Mouse (Mus musculus): ENCODE results near the gene Msantd2. TPM values are rescaled to one million over a fixed set of nuclear protein-coding genes. Genes with fewer than 3 reads are reported as not detected.

Msantd2 gene
- polyA plus RNA-seq, 1 experiment from 2014 or later, result 35.8 TPM

DNA sequence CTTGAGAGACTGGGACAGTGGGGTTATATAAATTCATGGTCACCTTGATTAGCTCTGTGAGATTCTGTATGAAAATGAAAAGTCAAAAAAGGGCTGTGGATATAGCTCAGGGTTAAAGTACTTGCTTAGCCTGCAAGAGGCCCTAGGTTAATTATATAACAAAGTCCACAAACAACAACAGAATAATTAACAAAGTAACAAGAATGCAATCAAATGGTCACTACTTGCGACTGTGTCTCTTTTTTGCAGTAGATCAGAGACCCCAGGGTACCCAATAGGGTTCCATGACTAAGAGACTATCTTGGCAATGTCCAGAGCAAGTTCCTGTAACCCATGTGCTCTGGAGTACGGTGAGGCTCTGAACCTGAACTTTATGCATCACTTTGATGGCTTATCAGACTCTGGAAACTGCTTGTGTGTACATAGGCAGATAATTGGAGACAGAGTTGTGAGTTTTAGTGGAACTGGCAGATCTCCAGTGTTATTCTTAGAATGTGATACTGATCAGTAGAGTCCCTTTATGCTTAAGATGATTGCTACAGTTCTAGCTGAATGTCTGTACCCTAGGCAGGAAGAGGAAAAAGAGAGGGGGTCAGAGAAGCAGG lies 80.2 kb downstream of the Msantd2 start:
- Histone ChIP-seq H3K27me3 (ENCODE audit: control insufficient read depth, insufficient read depth, low read length) (no peaks in the 10 kb centered on the region), H3K9me3 (ENCODE audit: control insufficient read depth, low read length) (no peaks in the 10 kb centered on the region), H3K27ac (ENCODE audit: low read depth, low read length) (no peak overlapping the region), H3K4me1 (ENCODE audit: control insufficient read depth, insufficient read depth, low read length) (no peaks in the 10 kb centered on the region), H3K4me3 (ENCODE audit: low read depth, low read length) (no peak overlapping the region), H3K36me3 (ENCODE audit: control insufficient read depth, insufficient read depth, low read length) (no peaks in the 10 kb centered on the region), H3K9ac (ENCODE audit: low read length) (no peak overlapping the region), H3K4me2 (no peak overlapping the region)
- no peak for ATAC-seq (ENCODE audit: low FRiP score)
- WGBS, result 84% methylated on average over 2 of the region's 2 CpGs
- DNase-seq (ENCODE audit: low spot score, missing footprints), result no peak

- ATAC-seq (ENCODE audit: low FRiP score) (no peak), DNase-seq (ENCODE audit: low spot score, missing footprints) (no peak)
- Histone ChIP-seq H3K4me1 (ENCODE audit: control insufficient read depth, insufficient read depth, low read length) (no peaks in the 10 kb centered on the region), H3K27ac (ENCODE audit: low read depth, low read length) (no peak overlapping the region), H3K36me3 (ENCODE audit: control insufficient read depth, insufficient read depth, low read length) (no peaks in the 10 kb centered on the region), H3K27me3 (ENCODE audit: control insufficient read depth, insufficient read depth, low read length) (no peaks in the 10 kb centered on the region), H3K4me3 (ENCODE audit: low read depth, low read length) (no peak overlapping the region), H3K4me2 (no peak overlapping the region), H3K9me3 (ENCODE audit: control insufficient read depth, low read length) (no peaks in the 10 kb centered on the region), H3K9ac (ENCODE audit: low read length) (no peak overlapping the region)
- 59% methylated on average over 3 of the region's 3 CpGs for WGBS
Measured at GRCm38 (mm10) chr9:37572204-37572876, 83.2 kb downstream of the Msantd2 start.

Other genes with a start within 250 kb of the Msantd2 start
- gene Slc37a2, start 233.6 kb upstream of the Msantd2 start, polyA plus RNA-seq (2014; fragmentation: Nextera tagmentation; extraction: Ambion mirVana), result 1.3 and 1.9 TPM in 2 replicates
- 8.8 and 9.3 TPM in 2 replicates for gene Ccdc15, start 140.9 kb upstream of the Msantd2 start, polyA plus RNA-seq (2014; fragmentation: Nextera tagmentation; extraction: Ambion mirVana)
- not detected in 2 replicates for gene Hepacam, start 122.0 kb upstream of the Msantd2 start, polyA plus RNA-seq (2014; fragmentation: Nextera tagmentation; extraction: Ambion mirVana)
- gene Robo4, start 87.4 kb upstream of the Msantd2 start, polyA plus RNA-seq (2014; fragmentation: Nextera tagmentation; extraction: Ambion mirVana), result 5.1 and 5.3 TPM in 2 replicates
- gene Robo3, start 56.1 kb upstream of the Msantd2 start, polyA plus RNA-seq (2014; fragmentation: Nextera tagmentation; extraction: Ambion mirVana), result 40.1 and 43.9 TPM in 2 replicates
- 25.1 and 29.6 TPM in 2 replicates for gene Esam, start 38.8 kb downstream of the Msantd2 start, polyA plus RNA-seq (2014; fragmentation: Nextera tagmentation; extraction: Ambion mirVana)
- 0.44 TPM in 1 of 2 replicates, not detected in the other for gene Vsig2, start 49.9 kb downstream of the Msantd2 start, polyA plus RNA-seq (2014; fragmentation: Nextera tagmentation; extraction: Ambion mirVana)
- 2.5 and 2.9 TPM in 2 replicates for gene Nrgn, start 63.6 kb downstream of the Msantd2 start, polyA plus RNA-seq (2014; fragmentation: Nextera tagmentation; extraction: Ambion mirVana)
- 7.7 and 8.5 TPM in 2 replicates for gene Siae, start 66.4 kb downstream of the Msantd2 start, polyA plus RNA-seq (2014; fragmentation: Nextera tagmentation; extraction: Ambion mirVana)
- gene Spa17, start 124.4 kb downstream of the Msantd2 start, polyA plus RNA-seq (2014; fragmentation: Nextera tagmentation; extraction: Ambion mirVana), result 13.6 and 14.6 TPM in 2 replicates
- 143 and 146 TPM in 2 replicates for gene Tbrg1, start 168.0 kb downstream of the Msantd2 start, polyA plus RNA-seq (2014; fragmentation: Nextera tagmentation; extraction: Ambion mirVana)
- gene Panx3, start 179.9 kb downstream of the Msantd2 start, polyA plus RNA-seq (2014; fragmentation: Nextera tagmentation; extraction: Ambion mirVana), result 0.08 and 0.10 TPM in 2 replicates
- gene Olfr160, start 226.9 kb downstream of the Msantd2 start, polyA plus RNA-seq (2014; fragmentation: Nextera tagmentation; extraction: Ambion mirVana), result not detected in 2 replicates